Mouse (Mus musculus) liver, adult 2 months (tissue): Measurements from ENCODE around the gene Gpr88.

Experiments used
- CTCF ChIP-seq: fragments of 200-500 bp; IDR thresholded peaks from 2 replicates; pipeline ENCODE4 v1.5.1; 2011; ENCODE audit warnings: low read depth, low read length, control low read depth
- POLR2A ChIP-seq: fragments of 200-500 bp; IDR thresholded peaks from 2 replicates; pipeline ENCODE4 v1.6.1; 2011; ENCODE audit warnings: low read length, control low read depth; ENCODE audit not compliant: insufficient read depth; ENCODE audit errors: extremely low read depth

DNA sequence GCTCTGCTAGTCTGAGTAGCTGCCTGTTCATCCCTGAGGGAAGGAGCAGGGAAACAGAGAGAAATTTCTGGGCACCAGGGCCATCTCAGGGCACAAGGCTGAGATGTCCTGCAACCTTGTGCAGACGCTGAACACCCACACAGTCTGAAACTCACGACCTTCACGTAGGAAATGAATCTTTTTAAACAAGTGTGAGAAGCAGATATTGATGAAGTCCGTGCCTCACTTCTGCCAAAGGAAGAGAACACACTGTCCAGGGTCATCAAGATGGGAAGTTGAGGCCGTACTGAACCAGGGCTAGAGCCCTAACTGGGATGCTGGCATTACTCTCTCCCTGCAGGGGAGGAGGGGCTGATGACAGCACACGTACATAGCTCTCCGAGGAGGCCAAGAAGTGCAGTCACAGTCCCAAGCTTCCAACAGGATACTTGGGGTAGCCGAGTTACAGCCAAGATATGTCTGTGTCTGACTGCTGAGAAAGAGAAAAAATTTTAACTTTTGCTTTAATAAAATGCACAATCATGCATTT is 46.9 kb downstream of the Gpr88 start:
- TF ChIP-seq POLR2A = no peak
- TF ChIP-seq CTCF = no peak
